Mouse (Mus musculus) heart, adult 10 weeks (tissue): Measurements from ENCODE around the gene Cdt1. TPM values are rescaled to one million over a fixed set of nuclear protein-coding genes. Genes with fewer than 3 reads are reported as not detected.

ENCODE experiments used
- polyA plus RNA-seq: library from polyadenylated mRNA; stranded (reverse); fragments of 350-450 nt; fragmentation: Illumina TruSeq; extraction: RNeasy Lipid Tissue Mini Kit (QIAGEN cat#74804); gene quantifications from one replicate; pipeline ENCODE4 v1.2.3, GENCODE M21; 2014; ENCODE audit warnings: low read depth, low replicate concordance

Gene Cdt1
- 1.6 TPM for polyA plus RNA-seq

DNA sequence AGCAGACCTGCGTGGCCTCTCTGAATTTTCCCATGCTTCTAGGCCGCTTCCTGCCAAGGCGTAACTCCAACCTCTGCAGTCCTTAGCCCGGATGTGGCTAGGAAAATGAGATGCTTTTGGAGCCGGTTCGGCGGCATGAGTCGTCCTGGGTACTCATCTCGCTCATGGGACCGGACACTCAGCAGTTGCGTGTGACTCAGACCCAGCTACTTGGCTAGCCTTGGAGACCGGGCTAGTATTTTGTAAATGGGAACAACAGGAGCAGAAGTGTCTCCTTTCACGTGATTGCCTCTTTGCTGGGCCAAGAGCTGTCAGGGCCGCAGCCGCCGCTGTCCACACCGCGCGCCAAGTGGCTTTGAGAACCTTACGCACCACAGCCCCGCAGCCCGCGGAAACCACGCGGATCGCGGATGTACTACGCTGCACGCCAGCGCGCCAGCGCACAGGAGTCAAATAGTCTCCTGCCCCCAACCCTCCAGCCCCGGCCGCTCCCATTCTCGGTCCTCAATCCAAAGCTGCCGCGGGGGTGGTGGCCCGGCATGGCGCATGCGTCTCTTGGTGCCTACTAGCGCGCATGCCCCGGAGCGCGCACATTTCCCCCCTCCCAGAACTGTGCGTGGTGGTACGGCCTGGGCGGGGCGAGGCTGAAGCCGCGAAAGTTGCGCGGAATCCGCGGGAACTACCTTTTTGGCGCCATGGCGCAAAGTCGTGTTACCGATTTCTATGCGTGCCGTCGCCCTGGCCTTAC is at the start of gene Cdt1:
Gene Cdt1 (plus strand): TSS at position 655 of the 748 bp plus-strand sequence.

DNA sequence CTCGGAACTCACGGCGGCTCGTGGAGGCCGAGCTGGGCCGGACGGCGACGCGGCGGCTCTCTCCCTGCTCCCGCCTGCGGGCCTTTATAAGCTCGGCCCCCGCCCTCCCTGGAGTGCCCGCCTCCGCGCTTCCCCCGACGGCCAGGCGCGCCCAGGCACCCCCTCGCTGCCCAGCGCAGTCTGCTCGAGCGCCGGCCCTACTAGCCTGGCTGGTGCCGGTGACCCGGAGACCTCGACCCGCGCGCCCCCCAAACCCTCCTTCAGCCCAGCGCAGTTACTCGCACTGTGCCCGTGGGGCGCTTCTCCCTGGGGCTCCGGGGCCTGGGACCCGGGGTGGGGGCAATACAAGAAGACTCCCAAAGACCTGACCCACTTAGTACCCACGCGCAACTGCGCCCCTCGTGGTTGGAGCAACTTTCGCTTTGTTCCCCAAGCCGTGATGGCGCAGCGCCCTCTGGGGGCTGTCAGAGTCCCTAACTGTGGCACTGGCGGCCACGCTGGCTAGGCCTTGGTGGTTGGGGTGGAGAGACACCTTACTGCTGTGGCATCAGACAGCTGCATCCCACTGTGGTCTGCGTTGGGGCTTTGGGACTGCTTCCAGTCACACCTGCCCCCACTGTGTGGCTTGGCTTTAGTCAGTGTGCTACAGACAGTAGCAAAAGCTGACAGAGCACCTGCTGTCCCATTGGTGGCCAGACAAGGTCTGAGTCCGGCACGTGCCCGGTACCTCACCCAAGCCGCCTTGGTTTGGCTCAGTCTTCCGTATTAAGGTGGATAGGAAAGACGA is 16.4 kb upstream of the Cdt1 start, which contains the start of gene Piezo1:
Gene Piezo1 (minus strand): TSS at position 65 of the 787 bp plus-strand sequence.

DNA sequence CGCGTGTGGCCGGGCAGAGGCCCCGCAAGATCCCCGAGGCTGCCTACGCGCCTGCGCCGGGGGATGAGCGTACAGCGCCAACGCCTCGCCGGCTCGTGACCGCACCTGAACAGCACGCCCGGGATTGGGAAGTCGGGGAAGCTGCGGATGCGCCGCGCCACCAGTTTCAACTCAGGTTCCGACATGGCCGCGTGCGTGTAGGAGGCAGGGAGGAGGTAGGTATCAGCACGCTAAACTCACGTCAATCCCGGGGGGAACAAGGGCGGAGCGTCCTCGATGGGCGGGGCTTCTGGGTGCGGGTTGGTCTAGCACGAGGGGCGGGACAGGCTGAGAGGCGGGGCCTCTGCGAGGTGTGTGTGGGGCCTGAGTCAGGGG is 8.8 kb downstream of the Cdt1 start, which contains the start of gene Aprt:
Gene Aprt (minus strand): TSS at position 262 of the 375 bp plus-strand sequence.

DNA sequence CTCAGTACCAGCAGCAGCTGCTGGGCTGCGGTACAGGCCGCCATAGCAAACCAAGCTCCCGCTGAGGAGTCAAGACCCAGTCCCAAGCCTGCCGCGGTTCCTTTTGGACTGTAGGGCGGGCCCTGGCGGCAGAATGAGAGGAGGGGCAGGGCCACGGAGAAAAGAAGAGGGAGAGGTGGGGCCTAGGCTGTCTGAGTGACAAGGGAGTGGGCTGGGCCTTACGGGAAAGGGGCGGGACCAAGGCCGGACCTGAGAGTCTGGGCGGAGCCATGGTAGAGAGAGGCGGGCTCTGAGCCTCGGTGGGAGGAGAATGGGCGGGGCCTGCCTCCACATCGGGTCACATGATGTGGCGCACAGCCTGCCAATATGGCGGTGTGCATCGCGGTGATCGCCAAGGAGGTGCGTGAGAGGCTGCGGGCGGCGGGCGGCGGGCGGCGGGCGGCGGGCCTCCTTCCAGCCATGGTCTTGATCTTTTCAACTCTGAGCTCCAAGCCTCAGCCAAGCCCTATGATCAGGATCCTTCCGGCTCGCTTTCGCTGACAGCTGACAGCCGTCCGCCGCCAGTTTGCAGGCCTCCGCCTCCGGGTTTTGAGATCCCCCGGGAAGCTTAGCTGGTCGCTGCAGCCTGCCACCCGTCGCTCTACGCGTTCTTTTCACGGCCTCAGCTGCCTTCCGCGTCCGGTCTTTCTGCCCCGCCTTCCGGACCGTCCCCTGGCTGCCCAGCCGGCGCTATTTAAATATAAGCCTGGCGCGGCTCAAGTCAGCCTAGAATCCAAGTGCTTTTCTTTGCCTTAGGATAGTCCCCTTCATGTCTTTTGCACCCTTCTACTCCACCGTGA is 43.7 kb downstream of the Cdt1 start, which contains the start of the genes Galns and Trappc2l:
Gene Galns (minus strand): TSS at position 169 of the 839 bp plus-strand sequence.
Gene Trappc2l (plus strand): TSS at position 346 of the 839 bp plus-strand sequence.

GRCm38 (mm10) chr8:122622727-122623126 is 54.9 kb downstream of the Cdt1 start, which contains the start of gene Pabpn1l:
Pabpn1l (minus strand) TSS chr8:122622739.

Other genes with a start within 250 kb of the Cdt1 start
- not detected for gene Trhr2, start 207.3 kb upstream of the Cdt1 start, polyA plus RNA-seq
- 20.0 TPM for gene Zc3h18, start 191.4 kb upstream of the Cdt1 start, polyA plus RNA-seq
- not detected for gene Il17c, start 146.0 kb upstream of the Cdt1 start, polyA plus RNA-seq
- gene Cyba, start 135.1 kb upstream of the Cdt1 start, polyA plus RNA-seq: 57.1 TPM
- 5.9 TPM for gene Mvd, start 124.6 kb upstream of the Cdt1 start, polyA plus RNA-seq
- gene Snai3, start 107.3 kb upstream of the Cdt1 start, polyA plus RNA-seq: 4.3 TPM
- gene Rnf166, start 92.0 kb upstream of the Cdt1 start, polyA plus RNA-seq: 35.8 TPM
- 12.8 TPM for gene Ctu2, start 91.9 kb upstream of the Cdt1 start, polyA plus RNA-seq
- gene Piezo1, start 16.7 kb upstream of the Cdt1 start, polyA plus RNA-seq: 20.7 TPM
- gene Aprt, start 8.9 kb downstream of the Cdt1 start, polyA plus RNA-seq: 35.1 TPM
- 4.1 TPM for gene Galns, start 43.4 kb downstream of the Cdt1 start, polyA plus RNA-seq
- gene Trappc2l, start 43.6 kb downstream of the Cdt1 start, polyA plus RNA-seq: 45.3 TPM
- not detected for gene Pabpn1l, start 54.7 kb downstream of the Cdt1 start, polyA plus RNA-seq
- gene Cbfa2t3, start 131.1 kb downstream of the Cdt1 start, polyA plus RNA-seq: 9.8 TPM
- gene Acsf3, start 207.5 kb downstream of the Cdt1 start, polyA plus RNA-seq: 26.1 TPM